Mouse (Mus musculus): ENCODE results near the gene Uso1. TPM values are rescaled to one million over a fixed set of nuclear protein-coding genes. Genes with fewer than 3 reads are reported as not detected.

The Uso1 gene
- polyA plus RNA-seq, 1 experiment from 2014 or later: 41.9 TPM

- Histone ChIP-seq H3K36me3 (no peaks in the 10 kb centered on the region), H3K4me1 (replicated peaks) (peaks cover 29% of the 10 kb centered on the region), H3K27ac (ENCODE audit: poor library complexity, severe bottlenecking) (no peak overlapping the region), H3K4me2 (no peak overlapping the region), H3K4me3 (no peak overlapping the region), H3K9me3 (replicated peaks) (no peaks in the 10 kb centered on the region), H3K9ac (no peak overlapping the region), H3K27me3 (replicated peaks) (no peaks in the 10 kb centered on the region)
- no peak for ATAC-seq (ENCODE audit: insufficient number of reproducible peaks, low FRiP score)
- 83% methylated on average over 4 of the region's 4 CpGs for WGBS
Observed at GRCm38 (mm10) chr5:92107282-92107681, 30.5 kb upstream of the Uso1 start.

- ATAC-seq (ENCODE audit: insufficient number of reproducible peaks, low FRiP score): no peak
- no peaks in the 10 kb centered on the region for H3K9me3 ChIP-seq (replicated peaks)
- H3K27me3 ChIP-seq (replicated peaks): no peaks in the 10 kb centered on the region
- H3K27ac ChIP-seq (ENCODE audit: poor library complexity, severe bottlenecking): no peak overlapping the region
- no peaks in the 10 kb centered on the region for H3K36me3 ChIP-seq
- 85% methylated on average over 5 of the region's 5 CpGs for WGBS
- H3K4me2 ChIP-seq: no peak overlapping the region
- H3K4me3 ChIP-seq: no peak overlapping the region
- H3K9ac ChIP-seq: no peak overlapping the region
- H3K4me1 ChIP-seq (replicated peaks): peaks cover 17% of the 10 kb centered on the region
Observed at GRCm38 (mm10) chr5:92110818-92111355, 26.9 kb upstream of the Uso1 start.

- Histone ChIP-seq H3K27ac (ENCODE audit: poor library complexity, severe bottlenecking) (no peak overlapping the region), H3K4me2 (peak overlapping the region; percentile 63), H3K27me3 (replicated peaks) (no peaks in the 10 kb centered on the region), H3K9ac (no peak overlapping the region), H3K4me3 (peak overlapping the region; percentile 33), H3K9me3 (replicated peaks) (no peaks in the 10 kb centered on the region), H3K36me3 (no peaks in the 10 kb centered on the region), H3K4me1 (replicated peaks) (peaks cover 9% of the 10 kb centered on the region; the same call in 1 of the 2 replicates)
- 16% methylated on average over 6 of the region's 6 CpGs for WGBS
- no peak for ATAC-seq (ENCODE audit: insufficient number of reproducible peaks, low FRiP score)
Observed at GRCm38 (mm10) chr5:92112175-92112574, 25.6 kb upstream of the Uso1 start.

- H3K9ac ChIP-seq: peak overlapping the region; percentile 26; the same call in 1 of the 2 replicates
- peak overlapping the region; percentile 33 for H3K4me3 ChIP-seq
- no peaks in the 10 kb centered on the region for H3K9me3 ChIP-seq (replicated peaks)
- no peak for ATAC-seq (ENCODE audit: insufficient number of reproducible peaks, low FRiP score)
- H3K27me3 ChIP-seq (replicated peaks): no peaks in the 10 kb centered on the region
- no peak overlapping the region for H3K27ac ChIP-seq (ENCODE audit: poor library complexity, severe bottlenecking)
- peak overlapping the region; percentile 63 for H3K4me2 ChIP-seq
- H3K4me1 ChIP-seq (replicated peaks): peaks cover 9% of the 10 kb centered on the region; the same call in 1 of the 2 replicates
- H3K36me3 ChIP-seq: no peaks in the 10 kb centered on the region
- WGBS: 5% methylated on average over 10 of the region's 10 CpGs
Observed at GRCm38 (mm10) chr5:92112585-92112984, 25.2 kb upstream of the Uso1 start.

GRCm38 (mm10) chr5:92113484-92113883 lies 24.3 kb upstream of the Uso1 start:
- H3K9ac ChIP-seq: no peak overlapping the region
- no peak overlapping the region for H3K4me2 ChIP-seq
- no peak for ATAC-seq (ENCODE audit: insufficient number of reproducible peaks, low FRiP score)
- H3K4me1 ChIP-seq (replicated peaks): peaks cover 9% of the 10 kb centered on the region; the same call in 1 of the 2 replicates
- WGBS: 83% methylated on average over 7 of the region's 7 CpGs
- H3K27ac ChIP-seq (ENCODE audit: poor library complexity, severe bottlenecking): no peak overlapping the region
- no peak overlapping the region for H3K4me3 ChIP-seq
- H3K27me3 ChIP-seq (replicated peaks): no peaks in the 10 kb centered on the region
- no peaks in the 10 kb centered on the region for H3K36me3 ChIP-seq
- H3K9me3 ChIP-seq (replicated peaks): no peaks in the 10 kb centered on the region

GRCm38 (mm10) chr5:92114223-92114622 lies 23.5 kb upstream of the Uso1 start:
- no peaks in the 10 kb centered on the region for H3K9me3 ChIP-seq (replicated peaks)
- ATAC-seq (ENCODE audit: insufficient number of reproducible peaks, low FRiP score): no peak
- no peaks in the 10 kb centered on the region for H3K27me3 ChIP-seq (replicated peaks)
- H3K36me3 ChIP-seq: no peaks in the 10 kb centered on the region
- no peak overlapping the region for H3K27ac ChIP-seq (ENCODE audit: poor library complexity, severe bottlenecking)
- WGBS: 77% methylated on average over 6 of the region's 6 CpGs
- peaks cover 9% of the 10 kb centered on the region; the same call in 1 of the 2 replicates for H3K4me1 ChIP-seq (replicated peaks)
- H3K4me3 ChIP-seq: no peak overlapping the region
- H3K4me2 ChIP-seq: no peak overlapping the region
- H3K9ac ChIP-seq: no peak overlapping the region

GRCm38 (mm10) chr5:92114939-92115338 lies 22.8 kb upstream of the Uso1 start:
- no peak for ATAC-seq (ENCODE audit: insufficient number of reproducible peaks, low FRiP score)
- WGBS: 74% methylated on average over 2 of the region's 2 CpGs
- Histone ChIP-seq H3K4me3 (no peak overlapping the region), H3K27me3 (replicated peaks) (no peaks in the 10 kb centered on the region), H3K9me3 (replicated peaks) (no peaks in the 10 kb centered on the region), H3K4me1 (replicated peaks) (peaks cover 9% of the 10 kb centered on the region; the same call in 1 of the 2 replicates), H3K9ac (no peak overlapping the region), H3K27ac (ENCODE audit: poor library complexity, severe bottlenecking) (no peak overlapping the region), H3K4me2 (no peak overlapping the region), H3K36me3 (no peaks in the 10 kb centered on the region)

GRCm38 (mm10) chr5:92117823-92118403 lies 19.8 kb upstream of the Uso1 start:
- H3K4me3 ChIP-seq: no peak overlapping the region
- H3K4me2 ChIP-seq: no peak overlapping the region
- H3K9me3 ChIP-seq (replicated peaks): peaks cover 2% of the 10 kb centered on the region; the same call in 1 of the 2 replicates
- H3K27me3 ChIP-seq (replicated peaks): no peaks in the 10 kb centered on the region
- H3K9ac ChIP-seq: no peak overlapping the region
- H3K36me3 ChIP-seq: peaks cover 2% of the 10 kb centered on the region; the same call in 1 of the 2 replicates
- no peak overlapping the region for H3K27ac ChIP-seq (ENCODE audit: poor library complexity, severe bottlenecking)
- 49% methylated on average over 12 of the region's 12 CpGs for WGBS
- H3K4me1 ChIP-seq (replicated peaks): 0 out of 2 replicates have a peak, but pooled peaks cover under 1% of the 10 kb centered on the region
- ATAC-seq (ENCODE audit: insufficient number of reproducible peaks, low FRiP score): no peak; the same call in 1 of the 2 replicates

GRCm38 (mm10) chr5:92121636-92122035 lies 16.1 kb upstream of the Uso1 start:
- peaks cover 12% of the 10 kb centered on the region; the same call in 1 of the 2 replicates for H3K36me3 ChIP-seq
- no peak overlapping the region for H3K4me3 ChIP-seq
- no peak for ATAC-seq (ENCODE audit: insufficient number of reproducible peaks, low FRiP score)
- peaks cover 2% of the 10 kb centered on the region for H3K4me1 ChIP-seq (replicated peaks)
- H3K9ac ChIP-seq: no peak overlapping the region
- H3K27me3 ChIP-seq (replicated peaks): no peaks in the 10 kb centered on the region
- no peak overlapping the region for H3K4me2 ChIP-seq
- WGBS: 61% methylated on average over 4 of the region's 4 CpGs
- H3K9me3 ChIP-seq (replicated peaks): peaks cover 3% of the 10 kb centered on the region; the same call in 1 of the 2 replicates
- H3K27ac ChIP-seq (ENCODE audit: poor library complexity, severe bottlenecking): no peak overlapping the region

GRCm38 (mm10) chr5:92125446-92125845 lies 12.3 kb upstream of the Uso1 start:
- no peak for ATAC-seq (ENCODE audit: insufficient number of reproducible peaks, low FRiP score)
- Histone ChIP-seq H3K4me3 (no peak overlapping the region), H3K4me2 (no peak overlapping the region), H3K9ac (no peak overlapping the region), H3K4me1 (replicated peaks) (peaks cover 29% of the 10 kb centered on the region), H3K27me3 (replicated peaks) (no peaks in the 10 kb centered on the region), H3K36me3 (peaks cover 12% of the 10 kb centered on the region; the same call in 1 of the 2 replicates), H3K9me3 (replicated peaks) (peaks cover 3% of the 10 kb centered on the region; the same call in 1 of the 2 replicates), H3K27ac (ENCODE audit: poor library complexity, severe bottlenecking) (no peak overlapping the region)
- 91% methylated on average over 3 of the region's 3 CpGs for WGBS

GRCm38 (mm10) chr5:92127141-92127625 lies 10.6 kb upstream of the Uso1 start:
- peaks cover 29% of the 10 kb centered on the region for H3K4me1 ChIP-seq (replicated peaks)
- ATAC-seq (ENCODE audit: insufficient number of reproducible peaks, low FRiP score): peak; percentile 77
- H3K27ac ChIP-seq (ENCODE audit: poor library complexity, severe bottlenecking): peak overlapping the region; percentile 55
- 50% methylated on average over 9 of the region's 9 CpGs for WGBS
- no peaks in the 10 kb centered on the region for H3K27me3 ChIP-seq (replicated peaks)
- peak overlapping the region; percentile 45 for H3K4me2 ChIP-seq
- peaks cover 17% of the 10 kb centered on the region; the same call in 1 of the 2 replicates for H3K36me3 ChIP-seq
- peaks cover 3% of the 10 kb centered on the region; the same call in 1 of the 2 replicates for H3K9me3 ChIP-seq (replicated peaks)
- H3K4me3 ChIP-seq: peak overlapping the region; percentile 5; the same call in 1 of the 2 replicates
- peak overlapping the region; percentile 8; the same call in 1 of the 2 replicates for H3K9ac ChIP-seq
